Mouse (Mus musculus) lung, adult 2 months (tissue): Measurements from ENCODE around the gene Bend5.

ENCODE experiments used
- CTCF ChIP-seq: fragments of 200-500 bp; IDR thresholded peaks from 2 replicates; pipeline ENCODE4 v1.5.1; 2011; ENCODE audit warnings: mild to moderate bottlenecking, low read length, control low read depth; ENCODE audit not compliant: insufficient read depth
- POLR2A ChIP-seq: fragments of 200-500 bp; IDR thresholded peaks from 2 replicates; pipeline ENCODE4 v1.6.1; 2011; ENCODE audit warnings: low read depth, mild to moderate bottlenecking, control low read depth, low read length, borderline replicate concordance; ENCODE audit errors: extremely low read depth

DNA sequence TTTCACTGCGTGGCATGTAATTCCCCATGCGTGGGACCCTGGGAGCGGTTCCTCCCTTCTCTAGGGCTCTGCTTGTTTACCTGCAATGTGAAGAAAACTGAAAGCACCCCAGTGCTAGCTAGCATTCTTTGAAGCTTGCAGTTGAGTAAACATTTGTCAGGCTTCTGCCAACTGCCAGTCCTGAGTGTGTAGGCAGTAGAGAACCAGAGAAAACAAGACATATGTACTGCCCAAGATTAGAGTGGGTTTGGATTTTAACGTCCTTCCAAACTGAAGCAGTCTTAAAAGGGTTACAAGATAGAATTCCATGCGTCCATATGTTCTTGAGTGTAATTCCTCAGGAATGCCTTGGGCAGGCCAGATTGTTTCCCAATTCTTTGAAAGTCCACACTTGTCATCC is 17.6 kb downstream of the Bend5 start:
- TF ChIP-seq POLR2A (no peak), CTCF (no peak)
